Mouse (Mus musculus) MEL (cell line): ENCODE data around the gene Ccdc141. TPM values are rescaled to one million over a fixed set of nuclear protein-coding genes. Genes with fewer than 3 reads are reported as not detected.

Source experiments
- DNase-seq: peaks from one replicate; pipeline ENCODE4 v3.0.0; 2011; ENCODE audit warnings: low read depth, low spot score
- H3K27ac ChIP-seq: 2 replicates; pipeline ENCODE4 v1.5.1; 2012; ENCODE audit warnings: low read depth, mild to moderate bottlenecking, control low read depth, low read length, moderate library complexity; ENCODE audit not compliant: control insufficient read depth
- H3K27me3 ChIP-seq, 2 experiments: fragments of 150-350 bp in 1 of 2; sonication (generic) in 1 of 2; 2 replicates each; pipeline ENCODE4 v1.6.1; 2012; ENCODE audit warnings: low read length in 2 of 2, mild to moderate bottlenecking in 2 of 2, improper control_type of control experiment in 1 of 2, moderate library complexity in 1 of 2; ENCODE audit not compliant: insufficient read depth in 2 of 2, control insufficient read depth in 1 of 2
- H3K36me3 ChIP-seq, 2 experiments: 2 replicates each; pipeline ENCODE4 v1.6.1; 2012 to 2014; ENCODE audit warnings: low read length in 2 of 2, improper control_type of control experiment in 1 of 2, inconsistent platforms in 1 of 2, mild to moderate bottlenecking in 1 of 2; ENCODE audit not compliant: insufficient read depth in 2 of 2, control insufficient read depth in 1 of 2
- H3K4me1 ChIP-seq, 2 experiments: fragments of 150-350 bp in 1 of 2; sonication (generic) in 1 of 2; 2 replicates each; pipeline ENCODE4 v1.6.1; 2012; ENCODE audit warnings: low read length in 2 of 2, improper control_type of control experiment in 1 of 2, mild to moderate bottlenecking in 1 of 2; ENCODE audit not compliant: insufficient read depth in 2 of 2, control insufficient read depth in 1 of 2
- H3K4me3 ChIP-seq, 2 experiments: fragments of 150-350 bp in 1 of 2; sonication (generic) in 1 of 2; 2 replicates each; pipeline ENCODE4 v1.5.1; 2012; ENCODE audit warnings: low read depth in 2 of 2, low read length in 2 of 2, mild to moderate bottlenecking in 2 of 2, moderate library complexity in 2 of 2, control low read depth in 1 of 2, improper control_type of control experiment in 1 of 2; ENCODE audit not compliant: control insufficient read depth in 1 of 2, insufficient read depth in 1 of 2
- H3K79me2 ChIP-seq: 2 replicates; pipeline ENCODE4 v1.6.1; 2012; ENCODE audit warnings: mild to moderate bottlenecking, low read length, moderate library complexity; ENCODE audit not compliant: control insufficient read depth, poor library complexity, insufficient read depth
- H3K9ac ChIP-seq: 2 replicates; pipeline ENCODE4 v1.6.1; 2012; ENCODE audit warnings: low read depth, mild to moderate bottlenecking, control low read depth, low read length, moderate library complexity; ENCODE audit not compliant: control insufficient read depth, poor library complexity, severe bottlenecking
- H3K9me3 ChIP-seq: fragments of 150-350 bp; sonication (generic); replicated peaks from 2 replicates; pipeline ENCODE4 v1.6.1; 2012; ENCODE audit warnings: mild to moderate bottlenecking, low read length, improper control_type of control experiment, moderate library complexity; ENCODE audit not compliant: insufficient read depth
- BHLHE40 ChIP-seq: IDR thresholded peaks from 2 replicates; pipeline ENCODE4 v1.6.1; 2012; ENCODE audit warnings: low read depth, mild to moderate bottlenecking, inconsistent platforms, low read length, improper control_type of control experiment, borderline replicate concordance
- CHD1 ChIP-seq: IDR thresholded peaks from 2 replicates; pipeline ENCODE4 v1.6.1; 2012; ENCODE audit warnings: low read depth, mild to moderate bottlenecking, inconsistent platforms, low read length, improper control_type of control experiment
- ELF1 ChIP-seq: IDR thresholded peaks from 2 replicates; pipeline ENCODE4 v1.6.1; 2014; ENCODE audit warnings: low read depth, mild to moderate bottlenecking, inconsistent platforms, low read length, improper control_type of control experiment, moderate library complexity
- EP300 ChIP-seq, 2 experiments: IDR thresholded peaks; 2 replicates each; pipeline ENCODE4 v1.6.1; 2011; ENCODE audit warnings: improper control_type of control experiment in 2 of 2, low read length in 2 of 2, low read depth in 1 of 2, mild to moderate bottlenecking in 1 of 2
- ETS1 ChIP-seq: IDR thresholded peaks from 2 replicates; pipeline ENCODE4 v1.6.1; 2012; ENCODE audit warnings: low read depth, mild to moderate bottlenecking, inconsistent platforms, low read length, improper control_type of control experiment, moderate library complexity
- JUND ChIP-seq: IDR thresholded peaks from 2 replicates; pipeline ENCODE4 v1.6.1; 2011; ENCODE audit warnings: low read depth, mild to moderate bottlenecking, improper control_type of control experiment, low read length
- KAT2A ChIP-seq: conservative IDR thresholded peaks from 2 replicates; pipeline ENCODE4 v1.6.1; 2012; ENCODE audit warnings: low read depth, low read length, improper control_type of control experiment, inconsistent platforms
- MAX ChIP-seq: IDR thresholded peaks from 2 replicates; pipeline ENCODE4 v1.6.1; 2011; ENCODE audit warnings: low read length, improper control_type of control experiment
- MAZ ChIP-seq: IDR thresholded peaks from 2 replicates; pipeline ENCODE4 v1.6.1; 2012; ENCODE audit warnings: low read depth, mild to moderate bottlenecking, inconsistent platforms, low read length, improper control_type of control experiment
- MYB ChIP-seq: IDR thresholded peaks from 2 replicates; pipeline ENCODE4 v1.6.1; 2011; ENCODE audit warnings: mild to moderate bottlenecking, low read depth, low read length, improper control_type of control experiment
- NELFE ChIP-seq: IDR thresholded peaks from 2 replicates; pipeline ENCODE4 v1.6.1; 2011; ENCODE audit warnings: low read depth, low read length, improper control_type of control experiment
- POLR2AphosphoS2 ChIP-seq: IDR thresholded peaks from 2 replicates; pipeline ENCODE4 v1.6.1; 2011; ENCODE audit warnings: low read length, improper control_type of control experiment
- POLR2AphosphoS5 ChIP-seq: IDR thresholded peaks from 2 replicates; pipeline ENCODE4 v1.6.1; 2012; ENCODE audit warnings: low read depth, borderline replicate concordance, mild to moderate bottlenecking, inconsistent platforms, low read length, moderate library complexity, mixed read lengths
- RAD21 ChIP-seq: IDR thresholded peaks from 2 replicates; pipeline ENCODE4 v1.6.1; 2011; ENCODE audit warnings: mild to moderate bottlenecking, low read depth, low read length, improper control_type of control experiment
- SMC3 ChIP-seq: IDR thresholded peaks from 2 replicates; pipeline ENCODE4 v1.6.1; 2011; ENCODE audit warnings: low read depth, low read length, improper control_type of control experiment
- TAL1 ChIP-seq: IDR thresholded peaks from 2 replicates; pipeline ENCODE4 v1.6.1; 2012; ENCODE audit warnings: mild to moderate bottlenecking, inconsistent platforms, low read length, moderate library complexity, mixed read lengths
- USF1 ChIP-seq: IDR thresholded peaks from 2 replicates; pipeline ENCODE4 v1.6.1; 2014; ENCODE audit warnings: low read depth, mild to moderate bottlenecking, inconsistent platforms, low read length, improper control_type of control experiment, moderate library complexity
- ZC3H11A ChIP-seq: IDR thresholded peaks from 2 replicates; pipeline ENCODE4 v1.6.1; 2012; ENCODE audit warnings: low read depth, mild to moderate bottlenecking, inconsistent platforms, low read length, improper control_type of control experiment
- ZNF384 ChIP-seq: IDR thresholded peaks from 2 replicates; pipeline ENCODE4 v1.6.1; 2012; ENCODE audit warnings: low read depth, mild to moderate bottlenecking, inconsistent platforms, low read length, improper control_type of control experiment
- polyA plus RNA-seq, 2 experiments: library from polyadenylated mRNA; stranded (reverse) in 1 of 2; unstranded in 1 of 2; fragments of >175 nt in 1 of 2; fragments of >200 nt in 1 of 2; gene quantifications; 2 replicates each; pipeline versions ENCODE4 v1.2.1 to v1.2.4; 2012; ENCODE audit warnings: low replicate concordance in 2 of 2, low read depth in 1 of 2; ENCODE audit not compliant: insufficient read length in 2 of 2, insufficient read depth in 1 of 2, missing spikeins in 1 of 2
- total RNA-seq: library from RNA; depleted of rRNA; stranded (reverse); fragments of 300-350 nt; gene quantifications from 2 replicates; pipeline ENCODE4 v1.2.3, GENCODE M21; 2012

The Ccdc141 gene
- total and polyA plus RNA-seq, 3 experiments, result 0.54 to 1.1 TPM; not detected in 1

DNA sequence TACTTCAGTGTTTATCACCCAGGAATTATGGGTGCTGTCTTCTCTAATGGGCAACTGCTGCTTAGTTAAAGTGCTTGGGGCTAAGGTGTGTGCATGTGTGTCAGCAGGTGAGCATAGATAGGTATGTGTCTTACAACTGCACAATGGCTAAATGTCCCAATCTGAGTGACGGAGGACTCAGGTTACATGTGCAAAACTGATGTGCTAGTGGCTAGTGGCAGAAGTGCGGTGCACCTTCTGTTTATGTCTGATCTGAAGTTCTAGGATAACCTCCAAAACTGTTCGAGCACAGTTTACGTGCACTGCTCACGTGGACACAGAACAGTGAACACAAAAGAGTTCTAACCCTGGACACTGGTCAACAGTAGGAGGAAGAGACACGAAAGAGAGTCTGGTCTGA is 203.9 kb downstream of the Ccdc141 start:
- Histone ChIP-seq H3K4me1 (no peaks in the 10 kb centered on the region), H3K79me2 (no peaks in the 10 kb centered on the region), H3K36me3 (no peaks in the 10 kb centered on the region), H3K9ac (no peak overlapping the region), H3K27me3 (no peaks in the 10 kb centered on the region), H3K9me3 (no peaks in the 10 kb centered on the region), H3K27ac (no peak overlapping the region), H3K4me3 (no peak overlapping the region)
- no peak for DNase-seq
- no peak for TF ChIP-seq POLR2AphosphoS5
- no peak for TF ChIP-seq EP300 (IDR thresholded peaks at IDR 0.05; ENCODE audit: low read depth in 1 of 2, low read length in 2 of 2)
- no peak for TF ChIP-seq SMC3
- no peak for TF ChIP-seq TAL1
- no peak for TF ChIP-seq RAD21
- TF ChIP-seq USF1, result no peak
- no peak for TF ChIP-seq ETS1
- TF ChIP-seq CHD1, result no peak
- no peak for TF ChIP-seq MAX
- no peak for TF ChIP-seq POLR2AphosphoS2
- TF ChIP-seq NELFE, result no peak

DNA sequence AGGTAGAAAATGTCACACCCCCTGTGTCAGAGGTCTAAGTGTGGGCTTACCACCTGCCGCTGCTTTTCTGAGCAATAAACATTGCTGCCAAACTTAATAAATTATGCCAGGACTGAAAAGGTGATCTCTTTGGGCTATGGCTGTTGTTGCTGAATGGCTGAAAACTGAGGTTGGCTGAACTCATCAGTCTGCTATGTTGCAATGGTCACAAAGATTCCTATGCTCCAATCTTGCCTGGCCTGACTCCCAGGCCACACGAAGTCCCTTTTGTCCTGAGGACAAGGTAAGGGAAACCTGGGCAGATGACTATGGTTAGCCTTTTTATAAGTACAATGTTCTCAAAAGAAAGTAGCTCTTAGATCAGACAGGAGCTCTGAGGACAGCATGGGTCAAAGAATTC is 204.4 kb downstream of the Ccdc141 start:
- no peaks in the 10 kb centered on the region for H3K27me3 ChIP-seq
- H3K9ac ChIP-seq, result no peak overlapping the region
- TF ChIP-seq ELF1 (no peak), RAD21 (no peak), NELFE (no peak), POLR2AphosphoS5 (no peak), KAT2A (no peak), ZNF384 (no peak), MAZ (no peak), SMC3 (no peak), BHLHE40 (no peak), MYB (no peak), POLR2AphosphoS2 (no peak), ZC3H11A (no peak), JUND (no peak)
- no peaks in the 10 kb centered on the region for H3K4me1 ChIP-seq
- H3K9me3 ChIP-seq, result no peaks in the 10 kb centered on the region
- DNase-seq, result no peak
- H3K79me2 ChIP-seq, result no peaks in the 10 kb centered on the region
- no peak overlapping the region for H3K4me3 ChIP-seq
- no peak overlapping the region for H3K27ac ChIP-seq
- no peaks in the 10 kb centered on the region for H3K36me3 ChIP-seq
